Mouse (Mus musculus) splenic B cell, adult 2 months (primary cell): ENCODE data around the gene G0s2.

Source experiments
- DNase-seq: peaks from one replicate; pipeline ENCODE4 v3.0.0-alpha.2; 2011; ENCODE audit warnings: low read depth, low spot score
- H3K27me3 ChIP-seq: 2 replicates; pipeline ENCODE4 v1.6.1; 2012; ENCODE audit warnings: mild to moderate bottlenecking, low read length, moderate library complexity, mixed read lengths; ENCODE audit not compliant: control insufficient read depth, poor library complexity, insufficient read depth, severe bottlenecking
- H3K36me3 ChIP-seq: 2 replicates; pipeline ENCODE4 v1.6.1; 2012; ENCODE audit warnings: mild to moderate bottlenecking, low read length, moderate library complexity, mixed read lengths; ENCODE audit not compliant: control insufficient read depth, poor library complexity, insufficient read depth, severe bottlenecking

G0s2 gene

GRCm38 (mm10) chr1:193226724-193227522 is 46.1 kb downstream of the G0s2 start:
- no peak for DNase-seq
- Histone ChIP-seq H3K27me3 (no peaks in the 10 kb centered on the region), H3K36me3 (peaks cover 3% of the 10 kb centered on the region; the same call in 1 of the 2 replicates)

GRCm38 (mm10) chr1:193226114-193226513 is 46.9 kb downstream of the G0s2 start:
- DNase-seq = no peak
- H3K27me3 ChIP-seq = no peaks in the 10 kb centered on the region
- H3K36me3 ChIP-seq = peaks cover 3% of the 10 kb centered on the region; the same call in 1 of the 2 replicates

- Histone ChIP-seq H3K36me3 (peaks cover 3% of the 10 kb centered on the region; the same call in 1 of the 2 replicates), H3K27me3 (no peaks in the 10 kb centered on the region)
- DNase-seq = no peak
Measured at GRCm38 (mm10) chr1:193225531-193225930, 47.5 kb downstream of the G0s2 start.
